Mouse (Mus musculus): ENCODE data around the gene Odf3l1. TPM values are rescaled to one million over a fixed set of nuclear protein-coding genes. Genes with fewer than 3 reads are reported as not detected.

Gene Odf3l1
- polyA plus RNA-seq, 1 experiment from 2014 or later = not detected

DNA sequence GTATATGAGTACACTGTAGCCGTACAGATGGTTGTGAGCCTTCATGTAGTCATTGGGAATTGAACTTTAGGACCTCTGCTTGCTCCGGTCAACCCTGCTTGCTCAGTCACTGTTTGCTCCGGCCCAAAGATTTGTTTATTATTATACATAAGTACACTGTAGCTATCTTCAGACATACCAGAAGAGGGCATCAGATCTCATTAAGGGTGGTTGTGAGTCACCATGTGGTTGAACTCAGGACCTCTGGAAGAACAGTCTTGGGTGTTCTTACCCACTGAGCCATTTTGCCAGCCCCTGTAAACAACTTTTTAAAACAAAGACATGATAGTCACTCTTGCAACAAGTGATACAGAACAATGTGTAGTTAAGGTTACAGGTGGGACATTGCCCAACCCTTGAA lies 32.6 kb downstream of the Odf3l1 start:
- Histone ChIP-seq H3K4me3 (no peak overlapping the region), H3K36me3 (replicated peaks) (no peaks in the 10 kb centered on the region), H3K4me1 (peaks cover 16% of the 10 kb centered on the region), H3K27me3 (ENCODE audit: poor library complexity, severe bottlenecking) (peaks cover 57% of the 10 kb centered on the region), H3K9me3 (no peaks in the 10 kb centered on the region), H3K27ac (no peak overlapping the region)
- 90% methylated on average over 3 of the region's 3 CpGs for WGBS
- DNase-seq (ENCODE audit: extremely low spot score, low spot score) = no peak

DNA sequence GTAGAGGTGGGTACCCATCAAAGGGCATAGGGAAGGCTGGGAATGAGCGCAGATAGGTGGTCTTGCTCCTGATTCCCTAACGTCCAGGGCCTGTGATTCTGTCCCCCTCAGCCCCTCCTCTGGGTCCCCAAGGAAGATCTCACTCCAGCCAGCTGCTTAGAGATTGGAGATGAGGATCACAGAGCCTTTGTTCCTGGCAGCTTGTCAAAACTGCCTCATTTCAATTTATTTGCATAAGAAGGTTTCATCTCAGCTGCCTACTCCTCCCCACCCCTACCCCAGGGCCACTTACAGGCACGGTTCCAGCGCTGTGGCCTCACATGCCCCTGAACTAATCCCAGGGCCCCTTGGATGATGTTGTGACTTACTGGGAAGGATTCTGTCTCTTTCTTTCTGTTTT lies 34.3 kb downstream of the Odf3l1 start:
- H3K27ac ChIP-seq = no peak overlapping the region
- no peak for DNase-seq (ENCODE audit: extremely low spot score, low spot score)
- WGBS = 25% methylated on average over 4 of the region's 4 CpGs
- H3K27me3 ChIP-seq (ENCODE audit: poor library complexity, severe bottlenecking) = peaks cover 75% of the 10 kb centered on the region
- no peaks in the 10 kb centered on the region for H3K9me3 ChIP-seq
- no peak overlapping the region for H3K4me3 ChIP-seq
- no peaks in the 10 kb centered on the region for H3K36me3 ChIP-seq (replicated peaks)
- peaks cover 26% of the 10 kb centered on the region for H3K4me1 ChIP-seq

- Histone ChIP-seq H3K9me3 (no peaks in the 10 kb centered on the region), H3K4me1 (peaks cover 27% of the 10 kb centered on the region), H3K27me3 (ENCODE audit: poor library complexity, severe bottlenecking) (peaks cover 84% of the 10 kb centered on the region), H3K36me3 (replicated peaks) (no peaks in the 10 kb centered on the region), H3K4me3 (no peak overlapping the region), H3K27ac (no peak overlapping the region)
- WGBS = 89% methylated on average over 6 of the region's 6 CpGs
- DNase-seq (ENCODE audit: extremely low spot score, low spot score) = no peak
Observed at GRCm38 (mm10) chr9:56828841-56829240, 35.6 kb downstream of the Odf3l1 start.

DNA sequence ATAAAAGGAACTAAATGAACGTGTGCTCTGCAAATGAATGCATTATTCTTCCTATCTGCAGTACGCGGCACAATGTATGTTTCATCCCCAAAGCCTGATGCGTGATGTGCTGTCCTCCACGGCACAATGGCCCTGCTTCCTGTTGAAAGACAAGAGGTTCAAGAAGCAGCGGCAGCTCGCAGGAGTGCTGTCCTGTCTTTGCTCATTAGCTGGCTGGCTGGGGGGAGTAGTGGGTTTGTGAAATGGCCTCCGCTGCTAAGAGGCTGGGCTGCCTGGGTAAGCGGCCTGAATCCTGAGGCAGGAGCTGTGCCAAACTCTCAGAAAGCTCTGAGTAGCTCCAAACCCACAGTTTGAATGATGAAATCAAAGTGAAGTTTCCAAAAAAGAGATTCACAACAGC lies 36.3 kb downstream of the Odf3l1 start:
- no peaks in the 10 kb centered on the region for H3K36me3 ChIP-seq (replicated peaks)
- no peak overlapping the region for H3K27ac ChIP-seq
- peaks cover 27% of the 10 kb centered on the region for H3K4me1 ChIP-seq
- no peak for DNase-seq (ENCODE audit: extremely low spot score, low spot score)
- peaks cover 79% of the 10 kb centered on the region for H3K27me3 ChIP-seq (ENCODE audit: poor library complexity, severe bottlenecking)
- WGBS = 40% methylated on average over 9 of the region's 9 CpGs
- H3K9me3 ChIP-seq = no peaks in the 10 kb centered on the region
- H3K4me3 ChIP-seq = no peak overlapping the region

DNA sequence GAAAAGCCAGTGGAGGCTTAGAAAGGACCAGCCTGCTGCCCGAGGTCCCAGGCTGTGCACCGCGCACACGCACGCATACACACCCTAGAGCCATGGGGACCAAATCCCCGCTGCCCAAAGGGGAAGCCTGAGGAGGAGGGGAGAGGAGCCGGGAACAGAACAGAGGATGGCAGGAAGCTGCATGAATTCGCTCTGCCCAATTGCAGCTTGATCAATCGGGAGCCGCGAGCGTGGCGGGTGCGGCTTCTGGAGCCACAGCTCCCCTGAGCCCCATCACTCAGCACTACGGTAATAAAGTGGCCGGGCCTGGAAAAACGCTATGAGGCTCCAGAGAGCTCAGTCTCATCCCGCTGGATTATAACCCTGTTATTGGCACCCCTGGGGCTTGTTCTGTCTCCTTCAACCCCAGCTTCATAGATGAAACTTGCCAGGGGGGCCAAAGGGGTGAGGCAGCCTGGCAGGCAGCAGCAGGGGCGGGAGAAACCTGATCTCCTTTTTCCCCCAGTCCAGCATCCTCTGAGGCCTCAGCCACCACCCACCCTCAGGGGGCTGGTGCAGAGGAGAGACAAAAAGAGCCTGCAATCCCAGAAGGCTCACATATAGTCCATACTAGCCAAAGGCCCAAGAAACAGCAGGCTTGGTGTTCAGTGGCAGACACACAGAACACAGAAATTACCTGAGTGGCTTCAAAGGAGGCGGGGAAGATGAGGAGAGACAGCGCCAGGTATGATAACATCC lies 38.8 kb downstream of the Odf3l1 start:
- H3K27me3 ChIP-seq (ENCODE audit: poor library complexity, severe bottlenecking) = peaks cover 65% of the 10 kb centered on the region

DNA sequence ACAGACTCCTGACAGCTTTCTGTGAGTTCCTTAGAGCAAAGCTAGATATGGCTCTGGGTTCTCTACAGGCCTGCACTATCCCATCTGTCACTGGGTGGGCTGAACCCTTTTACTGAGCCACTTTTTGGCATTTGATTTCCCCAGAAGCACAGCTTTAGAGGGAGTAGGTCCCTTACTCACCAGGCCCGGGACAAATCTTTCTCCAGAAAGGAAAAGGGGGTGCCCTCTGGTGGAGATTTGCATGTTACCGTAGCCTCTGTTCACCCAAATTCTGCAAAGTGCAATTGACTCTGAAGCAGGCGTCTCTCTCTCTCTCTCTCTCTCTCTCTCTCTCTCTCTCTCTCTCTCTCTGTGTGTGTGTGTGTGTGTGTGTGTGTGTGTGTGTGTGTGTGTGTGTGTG lies 39.6 kb downstream of the Odf3l1 start:
- H3K27ac ChIP-seq = no peak overlapping the region
- peak; percentile 30 for DNase-seq (ENCODE audit: extremely low spot score, low spot score)
- peaks cover 58% of the 10 kb centered on the region for H3K27me3 ChIP-seq (ENCODE audit: poor library complexity, severe bottlenecking)
- peaks cover 15% of the 10 kb centered on the region for H3K4me1 ChIP-seq
- H3K36me3 ChIP-seq (replicated peaks) = no peaks in the 10 kb centered on the region
- H3K4me3 ChIP-seq = peak overlapping the region; percentile 48; the same call in 1 of the 2 replicates
- no peaks in the 10 kb centered on the region for H3K9me3 ChIP-seq
- WGBS = 3% methylated on average over 3 of the region's 3 CpGs

More for the DNA sequence above, 38.8 kb downstream of the Odf3l1 start:
- peak; percentile 28 for DNase-seq (ENCODE audit: extremely low spot score, low spot score)
- Histone ChIP-seq H3K36me3 (replicated peaks) (no peaks in the 10 kb centered on the region), H3K9me3 (no peaks in the 10 kb centered on the region), H3K4me1 (peaks cover 22% of the 10 kb centered on the region), H3K4me3 (peak overlapping the region; percentile 48), H3K27ac (peak overlapping the region; percentile 27; the same call in 1 of the 2 replicates)
- WGBS = 10% methylated on average over 21 of the region's 21 CpGs

DNA sequence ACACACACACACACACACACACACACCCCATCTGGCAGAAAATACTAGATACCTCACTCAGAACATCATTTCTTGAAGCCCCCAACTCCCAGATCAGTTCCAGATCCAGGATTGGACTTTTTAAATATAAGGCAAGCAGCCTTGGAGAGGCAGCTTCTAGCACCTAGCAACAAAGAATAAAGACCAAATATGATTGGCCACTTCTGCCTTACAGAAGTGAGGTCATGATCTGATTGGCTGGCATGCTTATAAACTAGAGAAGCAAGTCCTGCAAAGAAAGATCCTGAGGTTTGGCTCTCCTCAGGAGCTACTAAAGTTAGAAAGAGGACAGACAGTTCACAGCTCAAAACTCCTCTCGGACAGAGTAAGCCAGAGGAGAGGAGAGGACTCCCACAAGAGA lies 53.6 kb downstream of the Odf3l1 start:
- 90% methylated on average over 1 of the region's 1 CpGs for WGBS
- H3K4me1 ChIP-seq = no peaks in the 10 kb centered on the region
- H3K4me3 ChIP-seq = no peak overlapping the region
- DNase-seq (ENCODE audit: extremely low spot score, low spot score) = no peak
- H3K36me3 ChIP-seq (replicated peaks) = no peaks in the 10 kb centered on the region
- peaks cover 7% of the 10 kb centered on the region; the same call in 1 of the 2 replicates for H3K27me3 ChIP-seq (ENCODE audit: poor library complexity, severe bottlenecking)
- H3K27ac ChIP-seq = no peak overlapping the region
- H3K9me3 ChIP-seq = no peaks in the 10 kb centered on the region; the same call in none of the 2 replicates

DNA sequence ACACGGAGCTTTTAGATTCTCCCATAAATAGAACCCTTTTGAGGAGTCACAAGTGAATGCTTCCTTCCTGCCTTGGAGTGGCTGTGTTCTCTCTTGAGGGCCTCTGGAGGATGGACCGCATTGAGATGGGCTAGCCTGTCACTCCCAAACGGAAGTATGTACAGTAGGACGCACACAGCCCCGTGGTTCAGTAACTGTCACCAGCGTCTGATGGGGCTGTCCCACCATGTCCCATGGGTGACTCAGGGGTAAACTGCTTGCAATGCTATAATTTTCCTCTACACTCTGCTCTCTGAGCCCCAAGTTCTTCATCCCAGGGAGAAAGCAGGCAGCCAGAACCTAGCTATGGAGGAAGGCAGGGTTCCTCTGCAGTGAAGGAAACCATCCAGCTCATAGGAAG lies 56.5 kb downstream of the Odf3l1 start:
- DNase-seq (ENCODE audit: extremely low spot score, low spot score) = no peak
- Histone ChIP-seq H3K27me3 (ENCODE audit: poor library complexity, severe bottlenecking) (peaks cover 7% of the 10 kb centered on the region; the same call in 1 of the 2 replicates), H3K36me3 (replicated peaks) (no peaks in the 10 kb centered on the region), H3K4me1 (no peaks in the 10 kb centered on the region), H3K9me3 (no peaks in the 10 kb centered on the region; the same call in 1 of the 2 replicates), H3K4me3 (no peak overlapping the region), H3K27ac (no peak overlapping the region)
- 90% methylated on average over 6 of the region's 6 CpGs for WGBS

DNA sequence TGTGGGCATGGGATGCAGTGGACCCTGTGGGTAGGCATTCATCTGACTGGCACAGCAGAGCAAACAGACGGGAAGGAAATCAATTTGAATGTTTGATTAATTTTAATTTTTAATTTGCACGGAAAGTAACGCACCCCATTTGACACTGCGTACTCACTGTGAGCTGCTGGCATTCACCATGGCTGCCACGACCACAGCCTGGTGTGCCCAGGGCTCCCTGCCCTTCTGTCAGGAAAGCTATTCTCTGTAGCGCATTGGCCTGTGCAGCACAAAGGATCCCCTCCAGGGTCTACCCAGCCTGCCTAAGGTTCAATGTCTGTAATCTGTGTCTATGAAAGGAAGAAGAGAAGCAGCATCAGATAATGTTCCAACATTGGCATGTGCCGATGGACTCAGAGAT lies 61.3 kb downstream of the Odf3l1 start:
- WGBS = 91% methylated on average over 7 of the region's 7 CpGs

More for the DNA sequence above, 61.3 kb downstream of the Odf3l1 start:
- no peak for DNase-seq (ENCODE audit: extremely low spot score, low spot score)
- H3K27ac ChIP-seq = no peak overlapping the region
- H3K4me3 ChIP-seq = no peak overlapping the region
- no peaks in the 10 kb centered on the region for H3K9me3 ChIP-seq
- H3K36me3 ChIP-seq (replicated peaks) = no peaks in the 10 kb centered on the region
- peaks cover 29% of the 10 kb centered on the region for H3K27me3 ChIP-seq (ENCODE audit: poor library complexity, severe bottlenecking)
- H3K4me1 ChIP-seq = no peaks in the 10 kb centered on the region

Other genes with a start within 250 kb of the Odf3l1 start
- gene Lingo1, start 68.2 kb downstream of the Odf3l1 start, polyA plus RNA-seq (2016; fragmentation: Nextera tagmentation; extraction: Ambion mirVana) = 0.74 and 0.77 TPM in 2 replicates
- gene Cspg4, start 354 bp upstream of the Odf3l1 start, polyA plus RNA-seq (2016; fragmentation: Nextera tagmentation; extraction: Ambion mirVana) = 0.88 and 1.1 TPM in 2 replicates
- 8.6 and 9.9 TPM in 2 replicates for gene Snx33, start 63.7 kb upstream of the Odf3l1 start, polyA plus RNA-seq (2016; fragmentation: Nextera tagmentation; extraction: Ambion mirVana)
- 62.6 and 72.1 TPM in 2 replicates for gene Imp3, start 72.8 kb upstream of the Odf3l1 start, polyA plus RNA-seq (2016; fragmentation: Nextera tagmentation; extraction: Ambion mirVana)
- 28.9 and 29.3 TPM in 2 replicates for gene Snupn, start 86.2 kb upstream of the Odf3l1 start, polyA plus RNA-seq (2016; fragmentation: Nextera tagmentation; extraction: Ambion mirVana)
- gene Ptpn9, start 130.2 kb upstream of the Odf3l1 start, polyA plus RNA-seq (2016; fragmentation: Nextera tagmentation; extraction: Ambion mirVana) = 17.7 and 20.2 TPM in 2 replicates
- gene Sin3a, start 207.4 kb upstream of the Odf3l1 start, polyA plus RNA-seq (2016; fragmentation: Nextera tagmentation; extraction: Ambion mirVana) = 53.9 and 54.5 TPM in 2 replicates

Data from forebrain, embryonic 10.5 days (tissue).